Mouse (Mus musculus) MEL (cell line): ENCODE data around the gene Ms4a1.

Experiments used
- CTCF ChIP-seq, 3 experiments: IDR thresholded peaks in 2 of 3; conservative IDR thresholded peaks in 1 of 3; 2 replicates each; pipeline ENCODE4 v1.5.1; 2011 to 2012; ENCODE audit warnings: low read length in 3 of 3, low read depth in 2 of 3, mild to moderate bottlenecking in 2 of 3, improper control_type of control experiment in 1 of 3, inconsistent platforms in 1 of 3, mixed read lengths in 1 of 3, moderate library complexity in 1 of 3; ENCODE audit not compliant: control insufficient read depth in 1 of 3, insufficient read depth in 1 of 3, poor library complexity in 1 of 3, severe bottlenecking in 1 of 3
- ELF1 ChIP-seq: IDR thresholded peaks from 2 replicates; pipeline ENCODE4 v1.6.1; 2014; ENCODE audit warnings: low read depth, mild to moderate bottlenecking, inconsistent platforms, low read length, improper control_type of control experiment, moderate library complexity
- GATA1 ChIP-seq: IDR thresholded peaks from 2 replicates; pipeline ENCODE4 v1.6.1; 2011; ENCODE audit warnings: low read depth, low read length, improper control_type of control experiment
- MAFK ChIP-seq: IDR thresholded peaks from 2 replicates; pipeline ENCODE4 v1.6.1; 2011; ENCODE audit warnings: low read depth, mild to moderate bottlenecking, low read length, improper control_type of control experiment, borderline replicate concordance
- MAX ChIP-seq: IDR thresholded peaks from 2 replicates; pipeline ENCODE4 v1.6.1; 2011; ENCODE audit warnings: low read length, improper control_type of control experiment
- MYB ChIP-seq: IDR thresholded peaks from 2 replicates; pipeline ENCODE4 v1.6.1; 2011; ENCODE audit warnings: mild to moderate bottlenecking, low read depth, low read length, improper control_type of control experiment
- MYC ChIP-seq: IDR thresholded peaks from 2 replicates; pipeline ENCODE4 v1.6.1; 2011; ENCODE audit warnings: low read depth, mild to moderate bottlenecking, low read length, improper control_type of control experiment, moderate library complexity
- NELFE ChIP-seq: IDR thresholded peaks from 2 replicates; pipeline ENCODE4 v1.6.1; 2011; ENCODE audit warnings: low read depth, low read length, improper control_type of control experiment
- POLR2A ChIP-seq, 2 experiments: IDR thresholded peaks; 2 replicates each; pipeline ENCODE4 v1.6.1; 2011 to 2012; ENCODE audit warnings: low read length in 2 of 2, mild to moderate bottlenecking in 2 of 2, control low read depth in 1 of 2, improper control_type of control experiment in 1 of 2, low read depth in 1 of 2, moderate library complexity in 1 of 2; ENCODE audit not compliant: control insufficient read depth in 1 of 2, insufficient read depth in 1 of 2, poor library complexity in 1 of 2
- RAD21 ChIP-seq: IDR thresholded peaks from 2 replicates; pipeline ENCODE4 v1.6.1; 2011; ENCODE audit warnings: mild to moderate bottlenecking, low read depth, low read length, improper control_type of control experiment
- TCF12 ChIP-seq: IDR thresholded peaks from 2 replicates; pipeline ENCODE4 v1.6.1; 2014; ENCODE audit warnings: low read depth, mild to moderate bottlenecking, inconsistent platforms, low read length, improper control_type of control experiment, moderate library complexity
- ZC3H11A ChIP-seq: IDR thresholded peaks from 2 replicates; pipeline ENCODE4 v1.6.1; 2012; ENCODE audit warnings: low read depth, mild to moderate bottlenecking, inconsistent platforms, low read length, improper control_type of control experiment
- ZNF384 ChIP-seq: IDR thresholded peaks from 2 replicates; pipeline ENCODE4 v1.6.1; 2012; ENCODE audit warnings: low read depth, mild to moderate bottlenecking, inconsistent platforms, low read length, improper control_type of control experiment

- TF ChIP-seq POLR2A (IDR thresholded peaks at IDR 0.05; ENCODE audit: control insufficient read depth in 1 of 2, insufficient read depth in 1 of 2, low read depth in 1 of 2, low read length in 2 of 2, poor library complexity in 1 of 2) (no peak), MAX (no peak), MAFK (no peak), NELFE (no peak), CTCF (IDR thresholded peaks at IDR 0.05 in 2 of 3, conservative IDR thresholded peaks at IDR 0.05 in 1 of 3; ENCODE audit: control insufficient read depth in 1 of 3, insufficient read depth in 1 of 3, low read depth in 2 of 3, low read length in 3 of 3, poor library complexity in 1 of 3, severe bottlenecking in 1 of 3) (no peak), GATA1 (no peak), RAD21 (no peak), MYC (no peak), ZNF384 (no peak), TCF12 (no peak), ELF1 (no peak), ZC3H11A (no peak), MYB (no peak)
Observed at GRCm38 (mm10) chr19:11266052-11266845, at the start of gene Ms4a1.
